Mouse (Mus musculus) olfactory bulb, adult 2 months (tissue): ENCODE measurements around the gene Ankrd40.

ENCODE experiments used
- CTCF ChIP-seq: fragments of 200-500 bp; IDR thresholded peaks from 2 replicates; pipeline ENCODE4 v1.5.1; 2012; ENCODE audit warnings: low read depth, mild to moderate bottlenecking, low read length, moderate library complexity; ENCODE audit not compliant: insufficient read depth
- POLR2A ChIP-seq: fragments of 200-500 bp; IDR thresholded peaks from 2 replicates; pipeline ENCODE4 v1.6.1; 2012; ENCODE audit warnings: mild to moderate bottlenecking, low read depth, low read length, moderate library complexity; ENCODE audit not compliant: insufficient read depth

DNA sequence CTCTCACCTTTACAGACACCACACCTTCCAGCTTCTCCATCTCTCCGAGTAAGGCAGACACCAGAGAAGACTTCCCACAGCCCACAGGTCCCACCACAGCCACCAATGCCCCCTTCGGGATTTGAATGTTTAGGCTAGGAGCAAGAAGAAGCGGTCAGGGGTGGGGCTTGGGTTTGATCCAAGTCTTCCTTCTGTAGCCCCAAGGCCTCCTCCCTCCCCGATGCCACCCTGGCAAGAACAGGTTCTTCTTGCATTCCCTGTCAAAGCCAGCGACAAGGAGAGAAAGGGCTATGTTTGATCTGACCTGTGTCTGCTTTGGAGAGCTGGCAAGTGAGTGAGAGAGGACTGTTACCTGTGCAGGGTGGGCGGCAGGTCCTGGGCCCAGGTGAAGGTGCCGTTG is 35.9 kb downstream of the Ankrd40 start:
- TF ChIP-seq CTCF = no peak
- no peak for TF ChIP-seq POLR2A
